In the genomic region with DNA sequence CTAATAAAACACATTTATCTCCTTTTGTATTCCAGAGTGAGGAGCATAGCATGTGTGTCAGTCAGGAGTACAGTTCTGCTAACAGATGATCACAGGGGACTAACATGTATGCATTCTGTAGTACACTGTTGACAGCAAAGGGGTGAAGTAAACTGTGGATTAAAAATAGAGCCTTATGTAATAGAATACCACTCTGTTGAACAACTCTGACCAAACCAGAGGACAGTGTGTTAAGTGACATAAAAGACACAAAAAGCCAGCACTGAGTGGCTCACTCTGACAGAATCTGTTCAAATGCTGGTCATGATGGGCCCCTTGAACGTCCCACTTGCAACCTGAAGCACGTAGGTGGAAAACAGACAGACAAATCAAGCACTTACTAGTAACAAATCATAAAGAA, we compare ENCODE assay signal across 20 mouse cellular contexts. TPM values are rescaled to one million over a fixed set of nuclear protein-coding genes. Genes with fewer than 3 reads are reported as not detected.
"Had no signal": no experiment of that assay in that cellular context is flagged by ENCODE, and none has a peak within 500 bp of the region (broad histone marks: within the 10 kb centered on the region; RNA-seq: fewer than 3 reads in every experiment).

No protein-coding gene starts in this region.

- ATAC-seq: midbrain, embryonic 13.5 days had no signal

- H3K27ac ChIP-seq: left cerebral cortex, adult 2 months; liver, embryonic 13.5 days; midbrain, embryonic 10.5 days; midbrain, embryonic 13.5 days; neural tube, embryonic 13.5 days; stomach, embryonic 15.5 days had no signal

- H3K9me3 ChIP-seq: kidney, embryonic 15.5 days; liver, embryonic 13.5 days; megakaryocyte, embryonic 14.5 days; midbrain, embryonic 10.5 days; midbrain, embryonic 13.5 days; neural tube, embryonic 13.5 days; stomach, embryonic 15.5 days had no signal

- H3K36me3 ChIP-seq: neural tube, embryonic 13.5 days; stomach, embryonic 15.5 days had no signal

- H3K9ac ChIP-seq: kidney, embryonic 15.5 days; liver, embryonic 13.5 days; midbrain, embryonic 13.5 days; neural tube, embryonic 13.5 days; stomach, embryonic 15.5 days had no signal

- H3K4me1 ChIP-seq: kidney, embryonic 15.5 days; liver, embryonic 13.5 days; midbrain, embryonic 10.5 days; midbrain, embryonic 13.5 days; neural tube, embryonic 13.5 days; stomach, embryonic 15.5 days had no signal

- H3K4me3 ChIP-seq: kidney, embryonic 15.5 days; left cerebral cortex, adult 2 months; liver, embryonic 13.5 days; megakaryocyte, embryonic 14.5 days; midbrain, embryonic 10.5 days; midbrain, embryonic 13.5 days; myocyte; neural tube, embryonic 13.5 days; stomach, embryonic 15.5 days had no signal

- H3K27me3 ChIP-seq: kidney, embryonic 15.5 days; liver, embryonic 13.5 days; megakaryocyte, embryonic 14.5 days; midbrain, embryonic 13.5 days; neural tube, embryonic 13.5 days; stomach, embryonic 15.5 days had no signal

- DNase-seq: kidney, postnatal 10 days; layer of hippocampus, postnatal 36 days; liver, embryonic 13.5 days; lung, adult 2 months; retina, postnatal 1 day; right cerebral cortex, postnatal 25 days; spleen, adult 18-20 months; thymus, postnatal 25 days had no signal

- H3K4me2 ChIP-seq: kidney, embryonic 15.5 days; liver, embryonic 13.5 days; midbrain, embryonic 13.5 days; neural tube, embryonic 13.5 days; stomach, embryonic 15.5 days had no signal

RNA-seq across cellular contexts. Expression of a gene that starts 45.9 kb away (rescaled TPM):
- total RNA-seq: monocyte, adult 5-6 weeks; neutrophil, adult 5-6 weeks had no signal
- polyA plus RNA-seq: kidney, embryonic 15.5 days; limb, embryonic 11.5 days; lung, adult 2 months; lung, postnatal 0 days; midbrain, embryonic 10.5 days; midbrain, embryonic 13.5 days; neural tube, embryonic 13.5 days had no signal
